Mouse (Mus musculus) CH12F3 (cell line): ENCODE results near the gene Pabpc4.

Experiments
- in situ Hi-C: fragments of 300-500 bp; cut with MboI; formaldehyde crosslinking; loops from 2 replicates; pipeline ENCODE4 v1.14.3; 2020; ENCODE audit warnings: low sequenced_read_pairs

Pabpc4 gene

DNA sequence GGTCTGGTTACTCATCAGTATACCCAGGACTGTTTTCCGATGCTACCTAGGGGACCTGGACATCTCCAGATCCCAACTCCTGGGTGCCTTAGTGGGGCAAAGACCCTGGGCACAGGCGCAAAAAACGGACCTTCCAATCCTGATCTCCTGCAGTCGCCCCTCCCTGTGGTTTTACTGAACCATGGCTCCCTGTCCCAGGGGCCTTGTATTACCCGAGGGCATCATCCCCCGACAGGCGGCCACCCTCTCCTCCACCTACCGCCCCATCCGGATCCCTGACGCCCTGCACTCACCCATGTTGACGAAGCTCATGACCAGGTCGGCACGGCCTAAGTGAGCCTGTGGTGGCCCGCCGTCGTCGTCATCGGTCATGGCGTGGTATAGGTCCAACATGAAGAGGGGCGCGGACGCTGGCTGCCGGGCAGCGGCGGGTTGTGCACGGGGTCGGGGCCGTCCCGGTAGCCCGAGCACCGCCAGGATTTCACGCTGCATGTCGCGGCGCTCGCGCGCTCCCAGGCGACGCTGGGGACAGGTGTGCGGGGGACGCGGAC lies 80.0 kb downstream of the Pabpc4 start:
- in situ Hi-C loops: no loop called here

DNA sequence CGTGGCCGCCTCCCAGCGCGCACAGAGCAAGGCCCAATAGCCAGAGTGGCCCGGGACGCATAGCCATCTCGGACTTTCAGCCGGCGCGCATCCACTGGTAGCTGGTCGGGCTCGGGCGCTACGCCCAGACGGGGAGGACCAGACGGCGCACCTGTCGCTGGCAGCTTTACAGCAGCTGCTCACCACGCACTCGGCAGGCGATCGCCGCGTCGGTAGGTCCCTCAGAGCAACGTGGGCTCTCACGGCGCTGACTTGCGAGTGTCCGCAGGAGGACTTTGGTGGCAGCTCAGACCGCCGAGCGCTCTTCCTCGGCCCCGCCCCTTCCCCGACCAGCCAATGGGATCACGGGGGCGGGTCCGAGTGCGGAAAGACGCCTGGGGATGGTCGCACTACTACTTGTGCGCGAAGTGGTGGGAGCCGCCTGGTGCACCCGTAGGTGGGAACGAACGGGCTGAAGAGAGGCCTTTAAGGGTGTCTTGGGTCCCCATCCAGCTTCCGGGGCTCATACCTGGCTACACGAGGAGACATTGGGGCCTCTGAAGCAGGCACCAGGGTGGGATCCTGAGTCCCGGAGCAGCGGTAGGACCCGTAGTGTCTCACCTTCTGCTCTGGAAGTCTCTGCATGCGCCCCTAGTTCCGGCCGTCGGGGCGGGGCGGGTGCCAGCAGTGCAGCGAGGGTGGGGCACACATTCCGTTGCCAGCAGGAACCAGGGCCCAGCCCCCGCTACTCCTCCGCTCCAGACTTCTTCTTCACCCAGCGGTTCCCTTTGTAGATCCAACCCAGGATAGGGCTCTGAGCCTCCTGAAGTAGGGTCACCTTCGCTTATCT lies 80.7 kb downstream of the Pabpc4 start, which contains the start of gene Bmp8a:
Bmp8a (minus strand) TSS at position 611 of the 829 bp plus-strand sequence.
- in situ Hi-C loops: no loop called here

DNA sequence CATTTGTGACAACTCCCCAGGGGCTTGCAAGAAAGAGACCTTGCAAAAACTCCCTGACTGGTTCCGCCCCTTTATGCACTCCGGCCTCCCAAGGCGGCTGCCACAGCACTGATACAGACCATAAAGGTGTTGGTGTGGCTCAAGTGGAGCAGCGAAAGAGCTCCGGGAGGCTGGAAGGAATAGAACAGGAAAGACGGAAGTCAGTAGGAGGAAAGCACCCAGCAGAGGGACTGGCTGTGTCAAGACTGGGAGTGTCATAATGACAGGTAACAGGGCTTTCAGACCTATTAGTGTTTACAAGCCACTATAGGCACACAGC lies 81.3 kb downstream of the Pabpc4 start:
- in situ Hi-C loops: no loop called here
